Mouse (Mus musculus): ENCODE measurements around the gene Mgll. TPM values are rescaled to one million over a fixed set of nuclear protein-coding genes. Genes with fewer than 3 reads are reported as not detected.

The Mgll gene
- polyA plus RNA-seq, 1 experiment, result 28.7 TPM

DNA sequence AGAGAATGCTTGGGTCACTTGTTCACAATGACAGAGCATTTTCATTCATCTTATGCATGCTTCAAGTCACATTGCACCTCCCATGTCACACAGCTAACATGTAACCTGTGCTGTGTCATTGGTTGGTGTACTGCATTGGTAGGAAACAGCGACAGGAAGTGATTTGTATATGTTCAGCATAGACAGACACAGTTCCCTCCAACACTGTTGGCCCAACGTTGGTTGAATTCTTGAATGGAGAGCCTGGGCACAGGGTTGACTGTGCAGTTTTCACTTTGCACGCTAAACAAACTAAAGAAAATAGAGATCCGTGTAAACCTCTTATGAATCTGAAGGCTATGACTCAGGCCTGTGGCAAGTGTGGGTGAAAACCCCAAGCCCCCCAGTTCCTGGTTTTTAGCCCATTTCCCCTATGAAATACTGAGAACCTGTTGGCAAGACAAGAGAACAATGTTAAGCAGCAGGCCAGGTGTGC lies 10.0 kb upstream of the Mgll start:
- Histone ChIP-seq H3K9me3 (ENCODE audit: control insufficient read depth, low read length) (no peaks in the 10 kb centered on the region), H3K4me1 (ENCODE audit: control insufficient read depth) (peaks cover 31% of the 10 kb centered on the region), H3K27me3 (ENCODE audit: control insufficient read depth) (peaks cover 24% of the 10 kb centered on the region), H3K4me3 (replicated peaks) (no peak overlapping the region), H3K36me3 (ENCODE audit: control insufficient read depth) (no peaks in the 10 kb centered on the region)
- TF ChIP-seq GATA1 (IDR thresholded peaks at IDR 0.05; ENCODE audit: low read length) (no peak), TAL1 (IDR thresholded peaks at IDR 0.05; ENCODE audit: low read length) (no peak)

- H3K9me3 ChIP-seq (ENCODE audit: control insufficient read depth, low read length), result no peaks in the 10 kb centered on the region
- no peak for TF ChIP-seq TAL1 (IDR thresholded peaks at IDR 0.05; ENCODE audit: low read length)
- TF ChIP-seq GATA1 (IDR thresholded peaks at IDR 0.05; ENCODE audit: low read length), result no peak
- no peak overlapping the region for H3K4me3 ChIP-seq (replicated peaks)
- H3K27me3 ChIP-seq (ENCODE audit: control insufficient read depth), result peaks cover 29% of the 10 kb centered on the region
- H3K4me1 ChIP-seq (ENCODE audit: control insufficient read depth), result peaks cover 23% of the 10 kb centered on the region
- H3K36me3 ChIP-seq (ENCODE audit: control insufficient read depth), result no peaks in the 10 kb centered on the region
Observed at GRCm38 (mm10) chr6:88715378-88715781, 8.8 kb upstream of the Mgll start.

DNA sequence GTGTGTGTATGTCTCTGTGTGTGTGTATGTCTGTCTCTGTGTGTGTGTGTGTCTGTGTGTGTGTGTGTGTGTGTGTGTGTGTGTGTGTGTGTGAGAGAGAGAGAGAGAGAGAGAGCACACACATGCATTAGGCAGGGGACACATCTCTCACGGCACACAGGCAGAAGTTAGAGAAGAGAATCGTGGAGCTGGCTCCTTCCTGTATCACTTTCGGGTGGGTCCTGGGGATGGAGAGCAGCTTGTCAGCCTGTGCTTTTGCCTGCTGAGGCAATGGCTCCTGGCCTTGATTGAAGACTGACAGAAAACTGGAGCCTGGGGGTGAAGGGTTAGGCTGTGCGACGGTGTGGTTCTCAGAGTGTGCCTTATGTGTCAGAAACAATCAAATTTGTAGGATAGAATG lies 8.2 kb upstream of the Mgll start:
- no peaks in the 10 kb centered on the region for H3K9me3 ChIP-seq (ENCODE audit: control insufficient read depth, low read length)

GRCm38 (mm10) chr6:88717143-88718032 lies 6.8 kb upstream of the Mgll start:
- Histone ChIP-seq H3K27me3 (ENCODE audit: control insufficient read depth) (peaks cover 35% of the 10 kb centered on the region), H3K9me3 (ENCODE audit: control insufficient read depth, low read length) (no peaks in the 10 kb centered on the region), H3K4me3 (replicated peaks) (no peak overlapping the region), H3K36me3 (ENCODE audit: control insufficient read depth) (no peaks in the 10 kb centered on the region), H3K4me1 (ENCODE audit: control insufficient read depth) (peaks cover 13% of the 10 kb centered on the region)
- TF ChIP-seq GATA1 (IDR thresholded peaks at IDR 0.05; ENCODE audit: low read length) (no peak), TAL1 (IDR thresholded peaks at IDR 0.05; ENCODE audit: low read length) (no peak)

More for the DNA sequence above, 8.2 kb upstream of the Mgll start:
- peaks cover 33% of the 10 kb centered on the region for H3K27me3 ChIP-seq (ENCODE audit: control insufficient read depth)
- H3K4me3 ChIP-seq (replicated peaks), result no peak overlapping the region
- H3K4me1 ChIP-seq (ENCODE audit: control insufficient read depth), result peaks cover 22% of the 10 kb centered on the region
- no peak for TF ChIP-seq TAL1 (IDR thresholded peaks at IDR 0.05; ENCODE audit: low read length)
- no peak for TF ChIP-seq GATA1 (IDR thresholded peaks at IDR 0.05; ENCODE audit: low read length)
- no peaks in the 10 kb centered on the region for H3K36me3 ChIP-seq (ENCODE audit: control insufficient read depth)

GRCm38 (mm10) chr6:88718033-88718725 lies 6.0 kb upstream of the Mgll start:
- Histone ChIP-seq H3K4me3 (replicated peaks) (no peak overlapping the region), H3K4me1 (ENCODE audit: control insufficient read depth) (peaks cover 21% of the 10 kb centered on the region), H3K9me3 (ENCODE audit: control insufficient read depth, low read length) (no peaks in the 10 kb centered on the region), H3K36me3 (ENCODE audit: control insufficient read depth) (no peaks in the 10 kb centered on the region), H3K27me3 (ENCODE audit: control insufficient read depth) (peaks cover 35% of the 10 kb centered on the region)
- no peak for TF ChIP-seq TAL1 (IDR thresholded peaks at IDR 0.05; ENCODE audit: low read length)
- TF ChIP-seq GATA1 (IDR thresholded peaks at IDR 0.05; ENCODE audit: low read length), result no peak

GRCm38 (mm10) chr6:88721059-88721458 lies 3.2 kb upstream of the Mgll start:
- peaks cover 44% of the 10 kb centered on the region for H3K27me3 ChIP-seq (ENCODE audit: control insufficient read depth)

DNA sequence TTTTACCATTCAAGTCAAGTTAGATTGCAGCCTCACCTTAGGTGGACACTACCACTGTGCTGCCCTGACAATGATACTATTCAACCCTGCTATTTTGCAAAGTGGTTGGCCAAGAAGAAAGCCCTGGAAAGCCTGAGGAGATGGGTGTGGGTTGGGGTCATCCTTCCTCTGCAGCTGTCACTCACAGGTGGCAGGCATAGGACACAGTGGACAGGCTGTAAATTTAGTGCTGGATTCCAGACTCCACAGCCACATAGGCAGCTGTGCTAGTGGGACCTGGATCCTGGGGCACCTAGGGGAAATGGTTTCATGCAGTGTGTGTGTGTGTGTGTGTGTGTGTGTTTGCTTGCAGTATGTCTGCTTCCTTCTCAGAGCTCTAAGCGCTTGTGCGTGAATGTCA lies 1.3 kb upstream of the Mgll start:
- no peak for TF ChIP-seq GATA1 (IDR thresholded peaks at IDR 0.05; ENCODE audit: low read length)
- no peak for TF ChIP-seq TAL1 (IDR thresholded peaks at IDR 0.05; ENCODE audit: low read length)
- peaks cover 30% of the 10 kb centered on the region for H3K27me3 ChIP-seq (ENCODE audit: control insufficient read depth)

More at GRCm38 (mm10) chr6:88721059-88721458, 3.2 kb upstream of the Mgll start:
- peaks cover 6% of the 10 kb centered on the region for H3K36me3 ChIP-seq (ENCODE audit: control insufficient read depth)
- no peaks in the 10 kb centered on the region for H3K9me3 ChIP-seq (ENCODE audit: control insufficient read depth, low read length)
- peaks cover 34% of the 10 kb centered on the region for H3K4me1 ChIP-seq (ENCODE audit: control insufficient read depth)
- H3K4me3 ChIP-seq (replicated peaks), result no peak overlapping the region
- no peak for TF ChIP-seq GATA1 (IDR thresholded peaks at IDR 0.05; ENCODE audit: low read length)
- no peak for TF ChIP-seq TAL1 (IDR thresholded peaks at IDR 0.05; ENCODE audit: low read length)

DNA sequence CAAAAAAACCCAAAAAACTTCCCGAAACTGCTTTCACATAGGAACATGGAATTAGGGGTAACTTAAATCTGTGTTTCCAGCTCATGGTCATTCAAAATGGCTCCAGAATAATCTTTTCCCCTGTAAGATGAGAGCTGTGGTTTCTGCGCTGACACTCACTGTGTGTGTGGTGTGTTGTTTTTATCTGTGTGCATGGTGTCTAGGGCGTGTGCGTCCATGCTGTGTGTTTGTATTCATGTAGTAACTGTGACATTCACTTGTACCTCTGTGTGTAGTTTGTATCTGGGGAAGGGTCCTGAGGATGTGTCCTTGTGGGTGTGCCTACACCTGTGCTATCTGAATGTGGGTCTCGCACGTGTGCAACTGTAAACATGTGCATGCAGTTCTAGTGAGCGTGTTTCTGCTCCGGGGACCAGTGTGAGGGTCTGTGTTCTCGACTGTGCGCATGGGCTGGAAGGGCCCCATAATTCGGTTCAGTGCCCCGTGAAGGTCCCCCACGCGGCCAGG lies 353 bp upstream of the Mgll start:
- TF ChIP-seq GATA1 (IDR thresholded peaks at IDR 0.05; ENCODE audit: low read length) (no peak), TAL1 (IDR thresholded peaks at IDR 0.05; ENCODE audit: low read length) (no peak)
- Histone ChIP-seq H3K4me3 (replicated peaks) (peak overlapping the region; percentile 79), H3K9me3 (ENCODE audit: control insufficient read depth, low read length) (no peaks in the 10 kb centered on the region), H3K4me1 (ENCODE audit: control insufficient read depth) (peaks cover 60% of the 10 kb centered on the region), H3K36me3 (ENCODE audit: control insufficient read depth) (peaks cover 34% of the 10 kb centered on the region), H3K27me3 (ENCODE audit: control insufficient read depth) (peaks cover 21% of the 10 kb centered on the region)

More for the DNA sequence above, 1.3 kb upstream of the Mgll start:
- Histone ChIP-seq H3K36me3 (ENCODE audit: control insufficient read depth) (peaks cover 25% of the 10 kb centered on the region), H3K9me3 (ENCODE audit: control insufficient read depth, low read length) (no peaks in the 10 kb centered on the region), H3K4me3 (replicated peaks) (no peak overlapping the region), H3K4me1 (ENCODE audit: control insufficient read depth) (peaks cover 51% of the 10 kb centered on the region)

GRCm38 (mm10) chr6:88725590-88725989 lies 1.4 kb downstream of the Mgll start:
- peaks cover 76% of the 10 kb centered on the region for H3K4me1 ChIP-seq (ENCODE audit: control insufficient read depth)
- no peaks in the 10 kb centered on the region for H3K9me3 ChIP-seq (ENCODE audit: control insufficient read depth, low read length)
- peak overlapping the region; percentile 79 for H3K4me3 ChIP-seq (replicated peaks)
- TF ChIP-seq GATA1 (IDR thresholded peaks at IDR 0.05; ENCODE audit: low read length) (no peak), TAL1 (IDR thresholded peaks at IDR 0.05; ENCODE audit: low read length) (no peak)
- peaks cover 13% of the 10 kb centered on the region for H3K27me3 ChIP-seq (ENCODE audit: control insufficient read depth)
- H3K36me3 ChIP-seq (ENCODE audit: control insufficient read depth), result peaks cover 52% of the 10 kb centered on the region

Data from erythroblast, embryonic 14.5 days (primary cell).